Mouse (Mus musculus): ENCODE measurements around the gene Atp6v1g3. TPM values are rescaled to one million over a fixed set of nuclear protein-coding genes. Genes with fewer than 3 reads are reported as not detected.

The Atp6v1g3 gene
- polyA plus RNA-seq, 2 experiments = not detected

DNA sequence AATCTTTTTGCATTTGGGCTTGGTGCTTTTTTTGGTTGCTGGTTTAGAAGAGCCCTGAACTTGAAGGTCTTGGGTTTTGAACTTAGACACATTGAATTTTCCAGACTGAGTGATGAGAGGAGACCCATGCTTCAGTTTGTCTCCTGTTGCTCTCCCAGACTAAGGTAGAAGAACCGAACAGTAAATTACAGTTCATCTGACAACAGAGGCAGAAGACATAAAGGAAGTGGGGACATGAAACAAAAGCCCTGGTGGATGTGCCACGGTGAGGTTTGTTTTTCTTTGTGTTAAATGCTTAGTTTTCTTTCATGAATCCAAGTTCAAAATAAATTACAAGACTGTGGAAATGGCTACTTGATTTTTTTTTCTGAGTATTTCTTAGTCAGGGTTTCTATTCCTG lies 22.6 kb upstream of the Atp6v1g3 start:
- H3K9ac ChIP-seq (replicated peaks) = no peak overlapping the region
- no peaks in the 10 kb centered on the region for H3K9me3 ChIP-seq (ENCODE audit: control insufficient read depth, low read length)
- no peaks in the 10 kb centered on the region for H3K27me3 ChIP-seq (ENCODE audit: control insufficient read depth, insufficient read depth, low read length)
- H3K4me2 ChIP-seq (ENCODE audit: low read depth) = no peak overlapping the region
- H3K4me3 ChIP-seq (ENCODE audit: insufficient read depth in 1 of 2, low read depth in 2 of 2, low read length in 2 of 2) = no peak overlapping the region
- ATAC-seq (ENCODE audit: insufficient read depth) (no peak), DNase-seq (ENCODE audit: low read depth in 3 of 3, low spot score in 3 of 3) (no peak)
- H3K36me3 ChIP-seq (replicated peaks; ENCODE audit: control insufficient read depth, insufficient read depth, low read depth) = no peaks in the 10 kb centered on the region
- H3K4me1 ChIP-seq (replicated peaks; ENCODE audit: control insufficient read depth in 2 of 2, insufficient read depth in 2 of 2, low read length in 1 of 2) = no peaks in the 10 kb centered on the region
- WGBS (ENCODE audit: insufficient replicate concordance) = 30% methylated on average over 2 of the region's 2 CpGs
- TF ChIP-seq CTCF (IDR thresholded peaks at IDR 0.05; ENCODE audit: low read depth) (no peak), EP300 (IDR thresholded peaks at IDR 0.05; ENCODE audit: low read depth) (no peak)
- H3K27ac ChIP-seq = no peak overlapping the region

GRCm38 (mm10) chr1:138256172-138256789 lies 17.3 kb upstream of the Atp6v1g3 start:
- Histone ChIP-seq H3K36me3 (replicated peaks; ENCODE audit: control insufficient read depth, insufficient read depth, low read depth) (no peaks in the 10 kb centered on the region), H3K4me1 (replicated peaks; ENCODE audit: control insufficient read depth in 2 of 2, insufficient read depth in 2 of 2, low read length in 1 of 2) (no peaks in the 10 kb centered on the region), H3K4me3 (ENCODE audit: insufficient read depth in 1 of 2, low read depth in 2 of 2, low read length in 2 of 2) (no peak overlapping the region), H3K9ac (replicated peaks) (no peak overlapping the region), H3K27me3 (ENCODE audit: control insufficient read depth, insufficient read depth, low read length) (no peaks in the 10 kb centered on the region), H3K9me3 (ENCODE audit: control insufficient read depth, low read length) (no peaks in the 10 kb centered on the region), H3K4me2 (ENCODE audit: low read depth) (no peak overlapping the region), H3K27ac (no peak overlapping the region)
- TF ChIP-seq EP300 (IDR thresholded peaks at IDR 0.05; ENCODE audit: low read depth) (no peak), CTCF (IDR thresholded peaks at IDR 0.05; ENCODE audit: low read depth) (no peak)
- WGBS (ENCODE audit: insufficient replicate concordance) = 45% methylated on average over 4 of the region's 4 CpGs
- DNase-seq (ENCODE audit: low read depth in 3 of 3, low spot score in 3 of 3) = no peak
- ATAC-seq (ENCODE audit: insufficient read depth) = no peak

GRCm38 (mm10) chr1:138258758-138259157 lies 14.8 kb upstream of the Atp6v1g3 start:
- ATAC-seq (ENCODE audit: insufficient read depth) (no peak), DNase-seq (ENCODE audit: low read depth in 3 of 3, low spot score in 3 of 3) (no peak)
- no peak overlapping the region for H3K9ac ChIP-seq (replicated peaks)
- TF ChIP-seq EP300 (IDR thresholded peaks at IDR 0.05; ENCODE audit: low read depth) (no peak), CTCF (IDR thresholded peaks at IDR 0.05; ENCODE audit: low read depth) (no peak)
- no peaks in the 10 kb centered on the region for H3K9me3 ChIP-seq (ENCODE audit: control insufficient read depth, low read length)
- H3K36me3 ChIP-seq (replicated peaks; ENCODE audit: control insufficient read depth, insufficient read depth, low read depth) = no peaks in the 10 kb centered on the region
- no peaks in the 10 kb centered on the region for H3K27me3 ChIP-seq (ENCODE audit: control insufficient read depth, insufficient read depth, low read length)
- no peaks in the 10 kb centered on the region for H3K4me1 ChIP-seq (replicated peaks; ENCODE audit: control insufficient read depth in 2 of 2, insufficient read depth in 2 of 2, low read length in 1 of 2)
- H3K27ac ChIP-seq = no peak overlapping the region
- H3K4me2 ChIP-seq (ENCODE audit: low read depth) = no peak overlapping the region
- 50% methylated on average over 4 of the region's 4 CpGs for WGBS (ENCODE audit: insufficient replicate concordance)
- no peak overlapping the region for H3K4me3 ChIP-seq (ENCODE audit: insufficient read depth in 1 of 2, low read depth in 2 of 2, low read length in 2 of 2)

- no peaks in the 10 kb centered on the region for H3K4me1 ChIP-seq (replicated peaks; ENCODE audit: control insufficient read depth in 2 of 2, insufficient read depth in 2 of 2, low read length in 1 of 2)
- WGBS (ENCODE audit: insufficient replicate concordance) = 51% methylated on average over 3 of the region's 3 CpGs
- no peaks in the 10 kb centered on the region for H3K9me3 ChIP-seq (ENCODE audit: control insufficient read depth, low read length)
- ATAC-seq (ENCODE audit: insufficient read depth) (no peak), DNase-seq (ENCODE audit: low read depth in 3 of 3, low spot score in 3 of 3) (no peak)
- H3K4me3 ChIP-seq (ENCODE audit: insufficient read depth in 1 of 2, low read depth in 2 of 2, low read length in 2 of 2) = no peak overlapping the region
- no peak for TF ChIP-seq CTCF (IDR thresholded peaks at IDR 0.05; ENCODE audit: low read depth)
- TF ChIP-seq EP300 (IDR thresholded peaks at IDR 0.05; ENCODE audit: low read depth) = no peak
- no peaks in the 10 kb centered on the region for H3K27me3 ChIP-seq (ENCODE audit: control insufficient read depth, insufficient read depth, low read length)
- no peak overlapping the region for H3K27ac ChIP-seq
- no peaks in the 10 kb centered on the region for H3K36me3 ChIP-seq (replicated peaks; ENCODE audit: control insufficient read depth, insufficient read depth, low read depth)
- H3K9ac ChIP-seq (replicated peaks) = no peak overlapping the region
- H3K4me2 ChIP-seq (ENCODE audit: low read depth) = no peak overlapping the region
Observed at GRCm38 (mm10) chr1:138261520-138261919, 12.0 kb upstream of the Atp6v1g3 start.

DNA sequence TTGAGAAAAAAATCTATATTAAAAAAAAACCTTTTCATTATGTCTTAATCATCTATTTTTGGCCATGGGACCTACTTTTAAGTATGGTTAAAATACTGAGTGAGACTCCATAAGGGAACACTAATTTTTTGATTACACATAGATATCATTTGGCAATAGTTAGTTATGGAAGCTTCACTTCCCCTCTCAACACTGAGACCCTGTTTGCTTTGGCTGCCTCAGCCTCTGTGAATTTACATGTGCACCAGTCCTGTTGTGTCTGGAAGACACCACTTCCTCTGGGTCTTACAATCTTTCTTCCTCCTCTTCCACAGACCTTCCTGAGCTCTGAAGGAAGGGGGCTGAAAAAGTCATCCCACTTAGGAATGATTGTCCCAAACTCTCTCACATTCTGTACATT lies 11.1 kb upstream of the Atp6v1g3 start:
- Histone ChIP-seq H3K36me3 (replicated peaks; ENCODE audit: control insufficient read depth, insufficient read depth, low read depth) (no peaks in the 10 kb centered on the region), H3K9me3 (ENCODE audit: control insufficient read depth, low read length) (no peaks in the 10 kb centered on the region), H3K4me2 (ENCODE audit: low read depth) (no peak overlapping the region), H3K27me3 (ENCODE audit: control insufficient read depth, insufficient read depth, low read length) (no peaks in the 10 kb centered on the region), H3K4me3 (ENCODE audit: insufficient read depth in 1 of 2, low read depth in 2 of 2, low read length in 2 of 2) (no peak overlapping the region), H3K27ac (no peak overlapping the region), H3K4me1 (replicated peaks; ENCODE audit: control insufficient read depth in 2 of 2, insufficient read depth in 2 of 2, low read length in 1 of 2) (no peaks in the 10 kb centered on the region), H3K9ac (replicated peaks) (no peak overlapping the region)
- ATAC-seq (ENCODE audit: insufficient read depth) (no peak), DNase-seq (ENCODE audit: low read depth in 3 of 3, low spot score in 3 of 3) (no peak)
- no peak for TF ChIP-seq CTCF (IDR thresholded peaks at IDR 0.05; ENCODE audit: low read depth)
- TF ChIP-seq EP300 (IDR thresholded peaks at IDR 0.05; ENCODE audit: low read depth) = no peak

Data from liver, embryonic 14.5 days (tissue).